Mouse (Mus musculus): Measurements from ENCODE around the gene Cst6. TPM values are rescaled to one million over a fixed set of nuclear protein-coding genes. Genes with fewer than 3 reads are reported as not detected.

Gene Cst6
- polyA plus RNA-seq, 1 experiment from 2014 or later, result 4.7 TPM

- H3K36me3 ChIP-seq (ENCODE audit: control insufficient read depth, insufficient read depth), result peaks cover 53% of the 10 kb centered on the region
- H3K27me3 ChIP-seq (replicated peaks; ENCODE audit: control insufficient read depth, insufficient read depth, low read length), result no peaks in the 10 kb centered on the region
- no peak overlapping the region for H3K9ac ChIP-seq (replicated peaks; ENCODE audit: low read depth, low read length)
- WGBS, result 94% methylated on average over 12 of the region's 12 CpGs
- no peak overlapping the region for H3K4me3 ChIP-seq (replicated peaks; ENCODE audit: low read length)
- H3K9me3 ChIP-seq (ENCODE audit: control insufficient read depth, low read length), result no peaks in the 10 kb centered on the region
- no peak overlapping the region for H3K27ac ChIP-seq (ENCODE audit: low read length)
- H3K4me2 ChIP-seq (ENCODE audit: low read length), result no peak overlapping the region
- peaks cover 16% of the 10 kb centered on the region for H3K4me1 ChIP-seq (replicated peaks; ENCODE audit: control insufficient read depth, insufficient read depth, low read length)
- no peak for ATAC-seq
Measured at GRCm38 (mm10) chr19:5383326-5383725, 34.0 kb upstream of the Cst6 start.

GRCm38 (mm10) chr19:5377446-5377845, 28.1 kb upstream of the Cst6 start:
- H3K36me3 ChIP-seq (ENCODE audit: control insufficient read depth, insufficient read depth), result peaks cover 47% of the 10 kb centered on the region
- H3K27ac ChIP-seq (ENCODE audit: low read length), result no peak overlapping the region
- H3K9ac ChIP-seq (replicated peaks; ENCODE audit: low read depth, low read length), result no peak overlapping the region
- no peaks in the 10 kb centered on the region for H3K9me3 ChIP-seq (ENCODE audit: control insufficient read depth, low read length)
- no peaks in the 10 kb centered on the region for H3K4me1 ChIP-seq (replicated peaks; ENCODE audit: control insufficient read depth, insufficient read depth, low read length)
- no peak for ATAC-seq
- whole genome bisulfite sequencing, result 92% methylated on average over 1 of the region's 1 CpGs
- no peak overlapping the region for H3K4me3 ChIP-seq (replicated peaks; ENCODE audit: low read length)
- no peak overlapping the region for H3K4me2 ChIP-seq (ENCODE audit: low read length)
- no peaks in the 10 kb centered on the region for H3K27me3 ChIP-seq (replicated peaks; ENCODE audit: control insufficient read depth, insufficient read depth, low read length)

GRCm38 (mm10) chr19:5374748-5375147, 25.4 kb upstream of the Cst6 start:
- H3K36me3 ChIP-seq (ENCODE audit: control insufficient read depth, insufficient read depth), result peaks cover 44% of the 10 kb centered on the region

GRCm38 (mm10) chr19:5374177-5374576, 24.8 kb upstream of the Cst6 start:
- H3K4me2 ChIP-seq (ENCODE audit: low read length), result no peak overlapping the region
- WGBS, result 86% methylated on average over 4 of the region's 4 CpGs
- no peaks in the 10 kb centered on the region for H3K9me3 ChIP-seq (ENCODE audit: control insufficient read depth, low read length)
- H3K27me3 ChIP-seq (replicated peaks; ENCODE audit: control insufficient read depth, insufficient read depth, low read length), result no peaks in the 10 kb centered on the region
- no peak overlapping the region for H3K27ac ChIP-seq (ENCODE audit: low read length)
- no peaks in the 10 kb centered on the region for H3K4me1 ChIP-seq (replicated peaks; ENCODE audit: control insufficient read depth, insufficient read depth, low read length)
- no peak overlapping the region for H3K9ac ChIP-seq (replicated peaks; ENCODE audit: low read depth, low read length)
- H3K4me3 ChIP-seq (replicated peaks; ENCODE audit: low read length), result no peak overlapping the region
- no peak for ATAC-seq
- peaks cover 43% of the 10 kb centered on the region for H3K36me3 ChIP-seq (ENCODE audit: control insufficient read depth, insufficient read depth)

More at GRCm38 (mm10) chr19:5374748-5375147, 25.4 kb upstream of the Cst6 start:
- no peaks in the 10 kb centered on the region for H3K27me3 ChIP-seq (replicated peaks; ENCODE audit: control insufficient read depth, insufficient read depth, low read length)
- no peak overlapping the region for H3K9ac ChIP-seq (replicated peaks; ENCODE audit: low read depth, low read length)
- 85% methylated on average over 4 of the region's 4 CpGs for WGBS
- H3K4me2 ChIP-seq (ENCODE audit: low read length), result no peak overlapping the region
- no peak overlapping the region for H3K27ac ChIP-seq (ENCODE audit: low read length)
- H3K4me3 ChIP-seq (replicated peaks; ENCODE audit: low read length), result no peak overlapping the region
- H3K9me3 ChIP-seq (ENCODE audit: control insufficient read depth, low read length), result no peaks in the 10 kb centered on the region
- no peaks in the 10 kb centered on the region for H3K4me1 ChIP-seq (replicated peaks; ENCODE audit: control insufficient read depth, insufficient read depth, low read length)
- no peak for ATAC-seq

GRCm38 (mm10) chr19:5372724-5373123, 23.4 kb upstream of the Cst6 start:
- no peak overlapping the region for H3K4me3 ChIP-seq (replicated peaks; ENCODE audit: low read length)
- no peak overlapping the region for H3K4me2 ChIP-seq (ENCODE audit: low read length)
- peaks cover 36% of the 10 kb centered on the region for H3K36me3 ChIP-seq (ENCODE audit: control insufficient read depth, insufficient read depth)
- no peaks in the 10 kb centered on the region for H3K27me3 ChIP-seq (replicated peaks; ENCODE audit: control insufficient read depth, insufficient read depth, low read length)
- no peak overlapping the region for H3K27ac ChIP-seq (ENCODE audit: low read length)
- WGBS, result 91% methylated on average over 7 of the region's 7 CpGs
- H3K4me1 ChIP-seq (replicated peaks; ENCODE audit: control insufficient read depth, insufficient read depth, low read length), result peaks cover 10% of the 10 kb centered on the region
- H3K9ac ChIP-seq (replicated peaks; ENCODE audit: low read depth, low read length), result no peak overlapping the region
- ATAC-seq, result no peak
- no peaks in the 10 kb centered on the region for H3K9me3 ChIP-seq (ENCODE audit: control insufficient read depth, low read length)

- WGBS, result 86% methylated on average over 3 of the region's 3 CpGs
- Histone ChIP-seq H3K4me3 (replicated peaks; ENCODE audit: low read length) (no peak overlapping the region), H3K4me1 (replicated peaks; ENCODE audit: control insufficient read depth, insufficient read depth, low read length) (peaks cover 15% of the 10 kb centered on the region), H3K36me3 (ENCODE audit: control insufficient read depth, insufficient read depth) (peaks cover 33% of the 10 kb centered on the region), H3K9ac (replicated peaks; ENCODE audit: low read depth, low read length) (no peak overlapping the region), H3K27ac (ENCODE audit: low read length) (no peak overlapping the region), H3K27me3 (replicated peaks; ENCODE audit: control insufficient read depth, insufficient read depth, low read length) (no peaks in the 10 kb centered on the region), H3K9me3 (ENCODE audit: control insufficient read depth, low read length) (no peaks in the 10 kb centered on the region), H3K4me2 (ENCODE audit: low read length) (no peak overlapping the region)
- ATAC-seq, result no peak
Measured at GRCm38 (mm10) chr19:5370932-5371331, 21.6 kb upstream of the Cst6 start.

- Histone ChIP-seq H3K9ac (replicated peaks; ENCODE audit: low read depth, low read length) (peak overlapping the region; percentile 76), H3K27me3 (replicated peaks; ENCODE audit: control insufficient read depth, insufficient read depth, low read length) (no peaks in the 10 kb centered on the region), H3K36me3 (ENCODE audit: control insufficient read depth, insufficient read depth) (peaks cover 30% of the 10 kb centered on the region), H3K27ac (ENCODE audit: low read length) (no peak overlapping the region), H3K4me2 (ENCODE audit: low read length) (peak overlapping the region; percentile 88), H3K9me3 (ENCODE audit: control insufficient read depth, low read length) (no peaks in the 10 kb centered on the region), H3K4me3 (replicated peaks; ENCODE audit: low read length) (peak overlapping the region; percentile 92), H3K4me1 (replicated peaks; ENCODE audit: control insufficient read depth, insufficient read depth, low read length) (peaks cover 22% of the 10 kb centered on the region)
- no peak for ATAC-seq
- 11% methylated on average over 11 of the region's 11 CpGs for WGBS
Measured at GRCm38 (mm10) chr19:5367455-5367854, 18.1 kb upstream of the Cst6 start.

GRCm38 (mm10) chr19:5367053-5367359, 17.6 kb upstream of the Cst6 start, which contains the start of gene Banf1:
Gene Banf1 (minus strand): TSS chr19:5367168.
- Histone ChIP-seq H3K4me2 (ENCODE audit: low read length) (peak within 1 kb of the TSS; percentile 96), H3K9me3 (ENCODE audit: control insufficient read depth, low read length) (no peaks in the 10 kb centered on the region), H3K4me3 (replicated peaks; ENCODE audit: low read length) (peak within 1 kb of the TSS; percentile 92), H3K4me1 (replicated peaks; ENCODE audit: control insufficient read depth, insufficient read depth, low read length) (peaks cover 22% of the 10 kb centered on the region), H3K36me3 (ENCODE audit: control insufficient read depth, insufficient read depth) (peaks cover 26% of the 10 kb centered on the region), H3K27me3 (replicated peaks; ENCODE audit: control insufficient read depth, insufficient read depth, low read length) (no peaks in the 10 kb centered on the region), H3K27ac (ENCODE audit: low read length) (peak within 1 kb of the TSS; percentile 96), H3K9ac (replicated peaks; ENCODE audit: low read depth, low read length) (peak within 1 kb of the TSS; percentile 76)
- peak; percentile 6; the same call in 1 of the 2 replicates for ATAC-seq
- WGBS, result 0% methylated on average over 33 of the region's 33 CpGs

- Histone ChIP-seq H3K27ac (ENCODE audit: low read length) (peak within 1 kb of the TSS; percentile 96), H3K27me3 (replicated peaks; ENCODE audit: control insufficient read depth, insufficient read depth, low read length) (no peaks in the 10 kb centered on the region), H3K4me3 (replicated peaks; ENCODE audit: low read length) (peak within 1 kb of the TSS; percentile 92)
Measured at GRCm38 (mm10) chr19:5366175-5367052, 17.0 kb upstream of the Cst6 start, which contains the start of gene Eif1ad. Gene Eif1ad (plus strand): TSS chr19:5366741.

More at GRCm38 (mm10) chr19:5366175-5367052, 17.0 kb upstream of the Cst6 start, which contains the start of gene Eif1ad:
- H3K9me3 ChIP-seq (ENCODE audit: control insufficient read depth, low read length), result no peaks in the 10 kb centered on the region
- peaks cover 22% of the 10 kb centered on the region for H3K4me1 ChIP-seq (replicated peaks; ENCODE audit: control insufficient read depth, insufficient read depth, low read length)
- ATAC-seq, result peak; percentile 97
- WGBS, result under 1% methylated on average over 86 of the region's 92 CpGs
- peak within 1 kb of the TSS; percentile 96 for H3K4me2 ChIP-seq (ENCODE audit: low read length)
- H3K36me3 ChIP-seq (ENCODE audit: control insufficient read depth, insufficient read depth), result peaks cover 22% of the 10 kb centered on the region
- peak within 1 kb of the TSS; percentile 76 for H3K9ac ChIP-seq (replicated peaks; ENCODE audit: low read depth, low read length)
